Mouse (Mus musculus) lung, adult 2 months (tissue): Measurements from ENCODE around the gene Klf4. TPM values are rescaled to one million over a fixed set of nuclear protein-coding genes. Genes with fewer than 3 reads are reported as not detected.

Source experiments
- DNase-seq: peaks from one replicate; pipeline ENCODE4 v3.0.0; 2022
- H3K4me1 ChIP-seq: fragments of 200-500 bp; 2 replicates; pipeline ENCODE4 v1.6.1; 2011; ENCODE audit warnings: low read length; ENCODE audit not compliant: control insufficient read depth, insufficient read depth
- H3K4me3 ChIP-seq: fragments of 200-500 bp; replicated peaks from 2 replicates; pipeline ENCODE3; 2011; ENCODE audit warnings: low read depth, mild to moderate bottlenecking, control low read depth, low read length; ENCODE audit errors: extremely low read depth
- CTCF ChIP-seq: fragments of 200-500 bp; IDR thresholded peaks from 2 replicates; pipeline ENCODE4 v1.5.1; 2011; ENCODE audit warnings: mild to moderate bottlenecking, low read length, control low read depth; ENCODE audit not compliant: insufficient read depth
- POLR2A ChIP-seq: fragments of 200-500 bp; IDR thresholded peaks from 2 replicates; pipeline ENCODE4 v1.6.1; 2011; ENCODE audit warnings: low read depth, mild to moderate bottlenecking, control low read depth, low read length, borderline replicate concordance; ENCODE audit errors: extremely low read depth
- WGBS: fragments of 180-500 bp; shearing (Covaris S2); methylation state at CpG from one replicate; pipeline ENCODE4 v1.1.7; 2018; 5-methylcytosine and 5-hydroxymethylcytosine counted together
- polyA plus RNA-seq: library from polyadenylated mRNA; depleted of rRNA; stranded (reverse); fragments of >200 nt; gene quantifications from 2 replicates; pipeline ENCODE4 v1.2.3, GENCODE M21; 2012; rRNA removed

Gene Klf4
- polyA plus RNA-seq = 140 and 188 TPM in 2 replicates

GRCm38 (mm10) chr4:55532407-55533195 lies at the start of gene Klf4:
Klf4 (minus strand) TSS chr4:55532466.
- no peak for TF ChIP-seq CTCF
- peak; percentile 79 for TF ChIP-seq POLR2A
- peak; percentile 91 for DNase-seq
- under 1% methylated on average over 91 of the region's 99 CpGs for WGBS
- Histone ChIP-seq H3K4me3 (peak within 1 kb of the TSS; percentile 89), H3K4me1 (peaks cover 7% of the 10 kb centered on the region)

GRCm38 (mm10) chr4:55571432-55571831 lies 39.2 kb upstream of the Klf4 start:
- no peaks in the 10 kb centered on the region for H3K4me1 ChIP-seq
- DNase-seq = no peak
- WGBS = 65% methylated on average over 2 of the region's 2 CpGs
- H3K4me3 ChIP-seq = no peak overlapping the region
- TF ChIP-seq POLR2A = no peak

GRCm38 (mm10) chr4:55567986-55568385 lies 35.7 kb upstream of the Klf4 start:
- no peaks in the 10 kb centered on the region for H3K4me1 ChIP-seq
- TF ChIP-seq CTCF (no peak), POLR2A (no peak)
- 75% methylated on average over 9 of the region's 9 CpGs for WGBS
- DNase-seq = no peak
- no peak overlapping the region for H3K4me3 ChIP-seq

GRCm38 (mm10) chr4:55567575-55567974 lies 35.3 kb upstream of the Klf4 start:
- H3K4me1 ChIP-seq = no peaks in the 10 kb centered on the region
- no peak for DNase-seq
- TF ChIP-seq POLR2A (no peak), CTCF (no peak)
- H3K4me3 ChIP-seq = no peak overlapping the region
- 82% methylated on average over 5 of the region's 5 CpGs for WGBS

- no peak overlapping the region for H3K4me3 ChIP-seq
- 80% methylated on average over 2 of the region's 2 CpGs for WGBS
- no peak for TF ChIP-seq CTCF
- TF ChIP-seq POLR2A = no peak
- no peak for DNase-seq
- no peaks in the 10 kb centered on the region for H3K4me1 ChIP-seq
These were observed 32.1 kb upstream of the Klf4 start for GRCm38 (mm10) chr4:55564317-55564716.

- 75% methylated on average over 8 of the region's 8 CpGs for WGBS
- no peak overlapping the region for H3K4me3 ChIP-seq
These were observed 30.8 kb upstream of the Klf4 start for GRCm38 (mm10) chr4:55563050-55563449.

GRCm38 (mm10) chr4:55562062-55562461 lies 29.8 kb upstream of the Klf4 start:
- TF ChIP-seq POLR2A = no peak
- no peak for TF ChIP-seq CTCF
- no peak overlapping the region for H3K4me3 ChIP-seq
- no peaks in the 10 kb centered on the region for H3K4me1 ChIP-seq
- 66% methylated on average over 3 of the region's 3 CpGs for WGBS
- DNase-seq = no peak

More at GRCm38 (mm10) chr4:55563050-55563449, 30.8 kb upstream of the Klf4 start:
- no peak for DNase-seq
- H3K4me1 ChIP-seq = no peaks in the 10 kb centered on the region
- no peak for TF ChIP-seq POLR2A
- no peak for TF ChIP-seq CTCF

GRCm38 (mm10) chr4:55546869-55547268 lies 14.6 kb upstream of the Klf4 start:
- Histone ChIP-seq H3K4me3 (no peak overlapping the region), H3K4me1 (no peaks in the 10 kb centered on the region)
- no peak for DNase-seq
- TF ChIP-seq POLR2A (no peak), CTCF (no peak)
- 88% methylated on average over 12 of the region's 12 CpGs for WGBS

GRCm38 (mm10) chr4:55542753-55543152 lies 10.5 kb upstream of the Klf4 start:
- DNase-seq = no peak
- no peak overlapping the region for H3K4me3 ChIP-seq
- WGBS = 81% methylated on average over 2 of the region's 2 CpGs
- peaks cover 8% of the 10 kb centered on the region for H3K4me1 ChIP-seq
- TF ChIP-seq CTCF (no peak), POLR2A (no peak)

GRCm38 (mm10) chr4:55541654-55542053 lies 9.4 kb upstream of the Klf4 start:
- no peak for TF ChIP-seq CTCF
- no peak for DNase-seq
- WGBS = 35% methylated on average over 4 of the region's 4 CpGs
- H3K4me3 ChIP-seq = no peak overlapping the region
- H3K4me1 ChIP-seq = peaks cover 8% of the 10 kb centered on the region

- Histone ChIP-seq H3K4me1 (peaks cover 8% of the 10 kb centered on the region), H3K4me3 (no peak overlapping the region)
- TF ChIP-seq POLR2A (no peak), CTCF (no peak)
- DNase-seq = no peak
- WGBS = 32% methylated on average over 4 of the region's 4 CpGs
These were observed 9.0 kb upstream of the Klf4 start for GRCm38 (mm10) chr4:55541221-55541620.
